Mouse (Mus musculus) embryonic facial prominence, embryonic 14.5 days (tissue): ENCODE measurements at regions not wholly inside any gene's neighbourhood (a gene's known extent, or its start where the extent isn't known, plus 50 kb on each side); places are given as distances from the start of the nearest gene placed in this dataset.

Experiments
- ATAC-seq: fragments of 200-750 bp; cut with Nextera tagmentation; 2 replicates; pipeline ENCODE4 v1.8.0; 2017; ENCODE audit warnings: low read depth, moderate number of reproducible peaks, moderate TSS enrichment
- DNase-seq: peaks from one replicate; pipeline ENCODE4 v3.0.0-alpha.2; 2015; ENCODE audit warnings: low spot score
- H3K27ac ChIP-seq: fragments of 300-500 bp; sonication (generic); replicated peaks from 2 replicates; pipeline ENCODE4 v1.5.1; 2014; ENCODE audit warnings: low read depth, mild to moderate bottlenecking, low read length, moderate library complexity
- H3K27me3 ChIP-seq: fragments of 300-500 bp; sonication (generic); replicated peaks from 2 replicates; pipeline ENCODE4 v1.6.1; 2014; ENCODE audit warnings: low read length; ENCODE audit not compliant: control insufficient read depth, insufficient read depth
- H3K36me3 ChIP-seq: fragments of 300-500 bp; sonication (generic); 2 replicates; pipeline ENCODE4 v1.6.1; 2014; ENCODE audit warnings: low read length, mixed read lengths; ENCODE audit not compliant: control insufficient read depth, insufficient read depth
- H3K4me1 ChIP-seq: fragments of 300-500 bp; sonication (generic); 2 replicates; pipeline ENCODE4 v1.6.1; 2014; ENCODE audit warnings: antibody characterized with exemption, low read length; ENCODE audit not compliant: control insufficient read depth, insufficient read depth
- H3K4me2 ChIP-seq: fragments of 300-500 bp; sonication (generic); 2 replicates; pipeline ENCODE4 v1.6.1; 2014; ENCODE audit warnings: low read depth, mild to moderate bottlenecking, low read length, moderate library complexity, mixed read lengths
- H3K4me3 ChIP-seq: fragments of 300-500 bp; sonication (generic); 2 replicates; pipeline ENCODE4 v1.5.1; 2014; ENCODE audit warnings: low read depth, mild to moderate bottlenecking, low read length
- H3K9ac ChIP-seq: fragments of 300-500 bp; sonication (generic); 2 replicates; pipeline ENCODE4 v1.6.1; 2014; ENCODE audit warnings: low read depth, mild to moderate bottlenecking, low read length, moderate library complexity, mixed read lengths
- H3K9me3 ChIP-seq: fragments of 300-500 bp; sonication (generic); 2 replicates; pipeline ENCODE4 v1.6.1; 2016; ENCODE audit warnings: low read length; ENCODE audit not compliant: control insufficient read depth
- WGBS: fragments of 180-500 bp; shearing (Covaris S2); extraction: QIAGEN DNeasy Blood & Tissue Kit; methylation state at CpG from one replicate; pipeline ENCODE4 v1.1.7; 2014; 5-methylcytosine and 5-hydroxymethylcytosine counted together

DNA sequence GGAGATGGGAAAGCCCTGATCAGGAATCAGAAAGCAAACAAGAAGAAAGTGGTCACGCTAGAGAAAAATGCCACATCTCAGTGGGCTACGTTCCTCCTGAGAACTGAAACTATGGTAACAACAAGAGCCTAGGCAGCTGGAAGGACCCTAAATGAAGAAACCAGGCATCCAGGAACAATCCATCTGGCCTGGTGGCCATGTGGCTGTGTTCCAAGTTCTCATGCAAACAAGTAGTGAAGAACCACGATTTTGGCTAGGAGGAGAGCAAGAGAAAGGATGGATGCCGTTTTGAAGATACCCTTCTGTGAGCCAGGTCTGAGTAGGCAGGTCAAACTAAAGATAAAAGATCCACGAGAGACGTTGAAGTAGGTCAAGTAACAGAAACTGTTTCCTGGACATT is 1613.6 kb upstream of the Gm6569 start:
- 76% methylated on average over 6 of the region's 6 CpGs for WGBS
- H3K9me3 ChIP-seq = no peaks in the 10 kb centered on the region

GRCm38 (mm10) chr15:72232355-72232754 is 1602.0 kb upstream of the Gm6569 start:
- Histone ChIP-seq H3K27ac (no peak overlapping the region), H3K9ac (no peak overlapping the region), H3K27me3 (no peaks in the 10 kb centered on the region), H3K4me2 (no peak overlapping the region), H3K4me1 (no peaks in the 10 kb centered on the region), H3K36me3 (no peaks in the 10 kb centered on the region), H3K9me3 (no peaks in the 10 kb centered on the region), H3K4me3 (no peak overlapping the region)
- DNase-seq = no peak
- 47% methylated on average over 2 of the region's 2 CpGs for WGBS
- no peak for ATAC-seq

More for the DNA sequence above, 1613.6 kb upstream of the Gm6569 start:
- Histone ChIP-seq H3K4me1 (no peaks in the 10 kb centered on the region), H3K27ac (no peak overlapping the region), H3K4me2 (no peak overlapping the region), H3K9ac (no peak overlapping the region), H3K27me3 (no peaks in the 10 kb centered on the region), H3K36me3 (no peaks in the 10 kb centered on the region), H3K4me3 (no peak overlapping the region)
- DNase-seq (no peak), ATAC-seq (no peak)

- DNase-seq (no peak), ATAC-seq (no peak)
- H3K4me2 ChIP-seq = no peak overlapping the region
- H3K9me3 ChIP-seq = 0 out of 2 replicates have a peak, but pooled peaks cover 4% of the 10 kb centered on the region
- no peaks in the 10 kb centered on the region for H3K27me3 ChIP-seq
- no peak overlapping the region for H3K4me3 ChIP-seq
- no peak overlapping the region for H3K27ac ChIP-seq
- H3K4me1 ChIP-seq = no peaks in the 10 kb centered on the region
- 75% methylated on average over 3 of the region's 3 CpGs for WGBS
- no peak overlapping the region for H3K9ac ChIP-seq
- no peaks in the 10 kb centered on the region for H3K36me3 ChIP-seq
Observed at GRCm38 (mm10) chr15:72264619-72265018, 1569.7 kb upstream of the Gm6569 start.

DNA sequence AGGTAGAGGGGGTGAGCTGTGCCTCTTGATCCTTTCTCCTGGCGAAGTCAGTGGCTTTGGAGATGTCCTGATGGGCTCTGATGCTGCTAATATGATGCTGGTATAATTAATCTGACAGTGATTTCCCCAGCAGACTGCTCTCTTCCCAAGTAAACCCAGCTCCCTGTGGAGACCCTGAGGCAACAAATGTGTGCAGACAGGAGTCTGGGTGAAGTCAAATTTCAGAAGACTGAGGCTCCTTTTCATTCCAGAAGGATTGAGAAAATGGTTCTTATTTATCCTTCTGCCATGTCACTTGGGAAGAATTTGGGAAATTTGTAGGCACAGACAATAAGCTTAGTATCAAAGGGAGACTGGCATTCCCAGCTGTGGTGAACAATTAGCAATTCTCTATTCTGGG is 1550.5 kb upstream of the Gm6569 start:
- no peak overlapping the region for H3K4me2 ChIP-seq
- H3K9ac ChIP-seq = no peak overlapping the region
- no peaks in the 10 kb centered on the region for H3K4me1 ChIP-seq
- H3K27ac ChIP-seq = no peak overlapping the region
- no peaks in the 10 kb centered on the region for H3K36me3 ChIP-seq
- DNase-seq (peak; percentile 2), ATAC-seq (no peak)
- H3K4me3 ChIP-seq = no peak overlapping the region
- no peaks in the 10 kb centered on the region for H3K27me3 ChIP-seq
- H3K9me3 ChIP-seq = 0 out of 2 replicates have a peak, but pooled peaks cover 5% of the 10 kb centered on the region
- WGBS = 28% methylated on average over 1 of the region's 1 CpGs

GRCm38 (mm10) chr15:72296648-72297047 is 1537.7 kb upstream of the Gm6569 start:
- 85% methylated on average over 2 of the region's 2 CpGs for WGBS

GRCm38 (mm10) chr15:72312417-72312816 is 1521.9 kb upstream of the Gm6569 start:
- H3K4me3 ChIP-seq = no peak overlapping the region
- ATAC-seq = no peak

More at GRCm38 (mm10) chr15:72296648-72297047, 1537.7 kb upstream of the Gm6569 start:
- Histone ChIP-seq H3K36me3 (no peaks in the 10 kb centered on the region), H3K4me1 (no peaks in the 10 kb centered on the region), H3K4me3 (no peak overlapping the region), H3K9ac (no peak overlapping the region), H3K27me3 (no peaks in the 10 kb centered on the region), H3K4me2 (no peak overlapping the region), H3K9me3 (no peaks in the 10 kb centered on the region), H3K27ac (no peak overlapping the region)
- DNase-seq (no peak), ATAC-seq (no peak)

GRCm38 (mm10) chr15:72321528-72321927 is 1512.8 kb upstream of the Gm6569 start:
- H3K36me3 ChIP-seq = no peaks in the 10 kb centered on the region
- H3K4me1 ChIP-seq = no peaks in the 10 kb centered on the region
- H3K9me3 ChIP-seq = no peaks in the 10 kb centered on the region
- no peak overlapping the region for H3K4me3 ChIP-seq
- WGBS = 92% methylated on average over 5 of the region's 5 CpGs
- H3K27me3 ChIP-seq = no peaks in the 10 kb centered on the region
- no peak for DNase-seq
- no peak overlapping the region for H3K27ac ChIP-seq
- no peak overlapping the region for H3K4me2 ChIP-seq
- ATAC-seq = no peak
- H3K9ac ChIP-seq = no peak overlapping the region

More at GRCm38 (mm10) chr15:72312417-72312816, 1521.9 kb upstream of the Gm6569 start:
- 84% methylated on average over 5 of the region's 5 CpGs for WGBS
- Histone ChIP-seq H3K9me3 (no peaks in the 10 kb centered on the region), H3K9ac (no peak overlapping the region), H3K4me2 (no peak overlapping the region), H3K27ac (no peak overlapping the region), H3K4me1 (no peaks in the 10 kb centered on the region), H3K36me3 (no peaks in the 10 kb centered on the region), H3K27me3 (no peaks in the 10 kb centered on the region)
- no peak for DNase-seq

DNA sequence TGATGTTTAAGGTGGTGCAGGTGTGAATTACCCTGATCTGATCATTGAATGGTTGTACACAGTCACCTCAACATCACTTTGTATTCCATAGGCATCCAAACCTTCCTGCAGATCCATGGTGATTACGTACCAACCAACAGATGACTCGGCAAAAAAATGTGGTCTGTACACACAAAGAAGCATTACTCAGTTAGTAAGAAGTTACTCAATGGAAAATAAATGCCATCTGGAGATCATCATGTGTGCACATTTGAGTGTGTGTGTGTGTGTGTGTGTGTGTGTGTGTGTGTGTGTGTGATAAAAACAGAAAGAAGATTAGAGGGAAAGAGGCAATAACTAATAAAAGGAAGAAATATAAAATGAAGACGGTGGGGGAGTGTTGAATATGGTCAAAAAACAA is 1512.2 kb upstream of the Gm6569 start:
- H3K27ac ChIP-seq = no peak overlapping the region
- ATAC-seq (no peak), DNase-seq (no peak)
- no peak overlapping the region for H3K9ac ChIP-seq
- no peak overlapping the region for H3K4me2 ChIP-seq
- H3K36me3 ChIP-seq = no peaks in the 10 kb centered on the region
- no peak overlapping the region for H3K4me3 ChIP-seq
- WGBS = 88% methylated on average over 3 of the region's 3 CpGs
- H3K4me1 ChIP-seq = no peaks in the 10 kb centered on the region
- H3K9me3 ChIP-seq = no peaks in the 10 kb centered on the region
- no peaks in the 10 kb centered on the region for H3K27me3 ChIP-seq

- H3K27ac ChIP-seq = no peak overlapping the region
- no peak overlapping the region for H3K4me2 ChIP-seq
- ATAC-seq (no peak), DNase-seq (no peak)
- no peaks in the 10 kb centered on the region for H3K9me3 ChIP-seq
- H3K4me3 ChIP-seq = no peak overlapping the region
- 84% methylated on average over 7 of the region's 7 CpGs for WGBS
- H3K36me3 ChIP-seq = no peaks in the 10 kb centered on the region
- no peaks in the 10 kb centered on the region for H3K4me1 ChIP-seq
- no peaks in the 10 kb centered on the region for H3K27me3 ChIP-seq
- H3K9ac ChIP-seq = no peak overlapping the region
Observed at GRCm38 (mm10) chr15:72323158-72323557, 1511.2 kb upstream of the Gm6569 start.
